Mouse (Mus musculus) myocyte (in vitro differentiated cells): ENCODE results near the gene Smpd3.

Source experiments
- CEBPB ChIP-seq: IDR thresholded peaks from 2 replicates; pipeline ENCODE4 v1.6.1; 2011; ENCODE audit warnings: mild to moderate bottlenecking, moderate library complexity; ENCODE audit not compliant: poor library complexity, insufficient read depth, severe bottlenecking
- MAX ChIP-seq: IDR thresholded peaks from one replicate; pipeline ENCODE4 v1.6.1; 2011; ENCODE audit warnings: low read depth, mild to moderate bottlenecking, control low read depth
- MYOD1 ChIP-seq, 3 experiments: IDR thresholded peaks; one replicate each; pipeline ENCODE4 v1.6.1; 2011; ENCODE audit warnings: control low read depth in 2 of 3, low read depth in 2 of 3, mild to moderate bottlenecking in 2 of 3, moderate library complexity in 1 of 3; ENCODE audit not compliant: insufficient read length in 2 of 3, control insufficient read depth in 1 of 3
- MYOG ChIP-seq, 3 experiments: IDR thresholded peaks; one replicate each; pipeline ENCODE4 v1.6.1; 2011; ENCODE audit warnings: control low read depth in 2 of 3, low read depth in 2 of 3, mild to moderate bottlenecking in 2 of 3; ENCODE audit not compliant: insufficient read length in 2 of 3, control insufficient read depth in 1 of 3, insufficient read depth in 1 of 3
- POLR2A ChIP-seq: IDR thresholded peaks from one replicate; pipeline ENCODE4 v1.6.1; 2011; ENCODE audit warnings: low read depth, mild to moderate bottlenecking, control low read depth, moderate library complexity; ENCODE audit not compliant: insufficient read length
- POLR2AphosphoS2 ChIP-seq: IDR thresholded peaks from one replicate; pipeline ENCODE4 v1.6.1; 2011; ENCODE audit warnings: low read depth, control low read depth; ENCODE audit not compliant: insufficient read length
- REST ChIP-seq: IDR thresholded peaks from one replicate; pipeline ENCODE4 v1.6.1; 2011; ENCODE audit warnings: mild to moderate bottlenecking, control low read depth, moderate library complexity; ENCODE audit not compliant: insufficient read depth, insufficient read length
- SRF ChIP-seq: IDR thresholded peaks from one replicate; pipeline ENCODE4 v1.6.1; 2011; ENCODE audit warnings: low read depth; ENCODE audit not compliant: control insufficient read depth, insufficient read length
- TCF3 ChIP-seq: IDR thresholded peaks from one replicate; pipeline ENCODE4 v1.6.1; 2011; ENCODE audit warnings: low read depth, control low read depth; ENCODE audit not compliant: insufficient read length

DNA sequence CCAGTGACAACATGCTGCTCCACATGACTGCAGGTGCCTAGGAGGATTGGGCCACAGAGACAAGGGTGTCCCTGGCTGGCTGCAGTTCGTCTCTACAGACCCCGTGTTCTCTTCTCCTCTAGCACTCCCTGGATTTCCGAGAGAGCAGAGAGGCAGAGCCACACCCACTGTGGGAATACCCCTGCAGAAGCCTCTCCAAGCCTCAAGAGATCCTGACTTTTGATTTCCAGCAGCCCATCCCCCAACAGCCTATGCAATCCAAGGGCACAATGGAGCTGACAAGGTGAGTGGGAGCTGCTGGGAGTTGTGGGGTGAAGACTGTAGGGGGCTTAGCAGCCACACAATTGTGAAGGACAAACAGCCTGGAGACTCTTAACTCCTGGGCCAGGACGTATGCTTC, 87.6 kb downstream of the Smpd3 start:
- TF ChIP-seq SRF (no peak), POLR2A (no peak), MYOG (IDR thresholded peaks at IDR 0.05; ENCODE audit: control insufficient read depth in 1 of 3, insufficient read depth in 1 of 3, insufficient read length in 2 of 3, low read depth in 2 of 3) (no peak), POLR2AphosphoS2 (no peak), REST (no peak), CEBPB (no peak), MAX (no peak), MYOD1 (IDR thresholded peaks at IDR 0.05; ENCODE audit: control insufficient read depth in 1 of 3, insufficient read length in 2 of 3, low read depth in 2 of 3) (no peak), TCF3 (no peak)
